Mouse (Mus musculus) gastrocnemius, adult 2 months (tissue): ENCODE measurements around the gene Spon1. TPM values are rescaled to one million over a fixed set of nuclear protein-coding genes. Genes with fewer than 3 reads are reported as not detected.

Experiments used
- DNase-seq: peaks from one replicate; pipeline ENCODE4 v3.0.0; 2022
- H3K27ac ChIP-seq: fragments of 200-600 bp; 2 replicates; pipeline ENCODE4 v1.8.1; 2022; ENCODE audit warnings: mild to moderate bottlenecking
- H3K4me3 ChIP-seq: fragments of 200-600 bp; 2 replicates; pipeline ENCODE4 v1.8.1; 2022; ENCODE audit warnings: mild to moderate bottlenecking, moderate library complexity
- CTCF ChIP-seq: fragments of 200-600 bp; IDR thresholded peaks from 2 replicates; pipeline ENCODE4 v1.8.1; 2022; ENCODE audit warnings: antibody characterized with exemption, mild to moderate bottlenecking, moderate library complexity
- intact Hi-C: fragments of 180-260 bp; cut with DNase I; formaldehyde crosslinking; loops from one replicate; pipeline ENCODE4 v1.15.1; 2025
- total RNA-seq, 2 experiments: library from RNA; stranded (reverse); gene quantifications; 2 replicates each; pipeline ENCODE4 v1.2.3; 2021

The Spon1 gene
- total RNA-seq, 2 experiments from 2014 or later = 2.0 to 3.0 TPM

DNA sequence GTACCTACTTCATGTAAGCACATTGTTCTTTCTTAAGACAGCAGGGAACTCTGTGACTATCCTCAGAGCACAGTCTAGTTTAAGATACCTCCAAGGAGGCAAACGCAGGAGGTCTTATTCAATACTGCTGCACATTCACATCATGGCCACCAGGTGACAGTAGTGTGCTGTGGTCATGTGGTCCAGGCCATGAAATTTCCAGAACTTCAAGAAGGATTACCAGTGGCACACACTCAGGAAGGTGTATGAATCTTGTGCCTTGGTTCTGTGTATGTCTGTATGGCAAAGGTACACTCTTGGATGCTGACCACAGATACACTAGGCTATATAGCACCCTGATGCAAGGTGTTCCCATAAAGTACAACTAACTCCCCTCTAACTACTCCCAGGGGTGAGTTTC, 6.6 kb upstream of the Spon1 start:
- Histone ChIP-seq H3K27ac (no peak overlapping the region), H3K4me3 (no peak overlapping the region)
- intact Hi-C loops = loop anchor here (1.0 kb wide), 1 partner anchor 262 kb away; no protein-coding TSS in a partner anchor
- TF ChIP-seq CTCF = no peak; the same call in 1 of the 2 replicates
- DNase-seq = peak; percentile 47

DNA sequence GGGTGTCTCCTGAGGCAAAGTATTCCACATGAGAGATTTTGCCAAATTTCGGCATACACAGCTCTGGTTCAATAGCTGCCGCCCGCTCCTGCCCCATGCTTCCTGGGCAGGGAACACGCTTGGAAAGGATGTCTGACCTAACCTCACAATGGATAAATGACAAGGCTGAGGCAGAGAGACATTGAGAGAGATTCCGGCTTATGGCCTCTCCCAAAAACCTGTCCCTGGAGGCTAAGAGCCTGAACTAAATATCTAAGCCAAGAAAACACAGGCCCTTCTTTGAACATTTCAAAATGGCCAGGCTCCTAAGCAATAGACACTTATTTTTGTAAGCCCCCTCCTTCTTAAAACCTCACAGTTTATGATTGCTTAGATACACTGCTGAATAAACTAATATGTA, 665 bp upstream of the Spon1 start:
- Histone ChIP-seq H3K4me3 (peak overlapping the region; percentile 73), H3K27ac (no peak overlapping the region)
- no peak for DNase-seq
- intact Hi-C loops = no loop called here
- no peak for TF ChIP-seq CTCF

DNA sequence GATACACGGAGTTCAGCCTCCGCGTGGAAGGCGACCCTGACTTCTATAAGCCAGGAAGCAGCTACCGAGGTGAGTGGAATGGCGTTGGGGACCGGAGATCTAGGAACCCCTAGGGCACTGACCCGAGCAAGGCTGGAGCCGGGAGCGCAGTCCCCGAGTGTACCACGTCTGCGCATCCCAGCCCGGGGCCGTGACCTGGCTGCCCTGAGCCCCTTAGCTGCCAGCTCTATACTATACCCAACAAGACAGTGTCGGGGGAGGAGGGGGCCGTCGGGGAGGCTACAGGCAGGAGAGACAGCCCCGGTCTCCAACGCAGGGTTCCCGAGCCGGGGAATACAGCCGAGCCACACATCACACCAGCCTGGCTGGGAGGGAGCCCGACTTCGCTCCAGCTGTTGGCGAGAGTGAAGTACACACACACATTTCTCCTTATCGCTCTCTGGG, 722 bp downstream of the Spon1 start:
- H3K4me3 ChIP-seq = peak overlapping the region; percentile 73
- H3K27ac ChIP-seq = peak overlapping the region; percentile 71
- intact Hi-C loops = no loop called here
- DNase-seq = peak; percentile 31
- TF ChIP-seq CTCF = no peak

DNA sequence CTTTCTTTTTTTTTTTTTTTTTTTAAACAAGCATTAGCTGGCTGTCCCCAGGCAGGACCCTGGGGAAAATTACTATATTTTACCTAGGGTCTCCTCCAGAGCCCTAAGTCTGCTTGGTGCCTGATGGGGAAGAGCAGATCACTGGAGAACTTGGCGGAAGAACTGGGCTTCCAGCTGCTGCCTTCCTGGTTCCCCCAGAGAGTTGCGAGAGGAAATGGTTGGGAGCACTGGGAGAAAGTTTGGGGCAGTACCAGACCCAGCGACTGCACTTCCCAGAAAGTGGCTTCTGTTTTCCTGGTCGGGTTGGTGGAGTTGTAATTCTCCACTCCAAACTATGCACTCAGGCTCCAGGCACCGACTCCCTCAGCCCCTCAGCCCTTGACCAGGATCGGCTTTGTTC, 1.7 kb downstream of the Spon1 start:
- TF ChIP-seq CTCF = no peak
- no peak for DNase-seq
- H3K27ac ChIP-seq = no peak overlapping the region
- H3K4me3 ChIP-seq = peak overlapping the region; percentile 73
- intact Hi-C loops = no loop called here

DNA sequence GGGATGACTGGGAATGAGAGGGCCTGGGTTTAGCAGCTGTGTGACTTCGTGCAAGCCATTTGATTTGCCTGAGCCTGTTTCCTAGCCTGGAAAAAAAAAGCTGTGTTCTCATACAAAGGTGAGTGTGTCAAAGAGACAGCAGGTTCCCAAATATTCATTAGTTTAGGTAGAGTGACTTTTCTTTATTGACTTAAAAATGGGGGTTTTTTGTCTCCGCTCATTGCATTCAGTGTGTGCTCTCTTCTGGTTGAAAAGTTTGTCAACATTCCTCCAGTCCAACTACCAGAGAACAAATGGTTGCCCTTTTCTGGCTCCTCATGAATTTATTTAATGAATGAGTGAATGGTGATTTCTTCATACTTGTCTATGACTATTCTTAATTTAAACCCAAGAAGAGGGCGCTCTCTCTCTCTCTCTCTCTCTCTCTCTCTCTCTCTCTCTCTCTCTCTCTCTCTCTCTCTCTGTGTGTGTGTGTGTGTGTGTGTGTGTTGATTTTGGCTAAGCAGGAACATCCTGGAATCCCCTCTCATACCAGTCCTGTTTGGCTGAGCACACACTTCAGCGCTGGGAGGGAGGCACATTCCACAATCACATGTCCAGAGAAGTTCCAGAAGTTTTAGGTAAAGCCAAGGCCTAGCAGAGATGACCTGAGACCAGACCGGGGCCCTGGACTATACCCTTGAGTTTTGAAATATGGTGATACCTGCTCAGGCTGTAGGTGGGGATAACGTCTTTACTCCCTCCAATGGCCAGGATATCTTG, 2.6 kb downstream of the Spon1 start:
- peak overlapping the region; percentile 73; the same call in 1 of the 2 replicates for H3K4me3 ChIP-seq
- no peak overlapping the region for H3K27ac ChIP-seq
- no peak for DNase-seq
- intact Hi-C loops = no loop called here
- no peak for TF ChIP-seq CTCF

DNA sequence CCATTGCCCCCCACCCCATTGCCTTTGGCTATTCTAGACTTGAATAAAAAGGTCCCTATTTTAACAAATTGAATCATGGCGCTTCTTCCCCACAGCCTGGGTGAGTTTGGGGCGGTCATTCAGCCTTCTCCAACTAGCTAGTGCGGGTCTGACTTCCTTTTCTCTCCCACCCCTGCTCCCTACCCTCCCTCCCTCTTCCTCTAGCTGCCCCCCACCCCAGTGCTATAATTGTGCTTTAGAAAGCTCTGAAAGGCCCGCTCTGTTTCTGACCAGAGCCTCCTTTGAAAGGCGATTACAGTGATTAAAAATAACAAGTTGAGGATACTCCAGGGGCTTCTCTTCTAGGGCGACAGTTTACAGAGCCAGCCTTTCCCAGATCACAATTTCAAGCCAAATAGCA, 3.5 kb downstream of the Spon1 start:
- intact Hi-C loops = no loop called here
- TF ChIP-seq CTCF = no peak

DNA sequence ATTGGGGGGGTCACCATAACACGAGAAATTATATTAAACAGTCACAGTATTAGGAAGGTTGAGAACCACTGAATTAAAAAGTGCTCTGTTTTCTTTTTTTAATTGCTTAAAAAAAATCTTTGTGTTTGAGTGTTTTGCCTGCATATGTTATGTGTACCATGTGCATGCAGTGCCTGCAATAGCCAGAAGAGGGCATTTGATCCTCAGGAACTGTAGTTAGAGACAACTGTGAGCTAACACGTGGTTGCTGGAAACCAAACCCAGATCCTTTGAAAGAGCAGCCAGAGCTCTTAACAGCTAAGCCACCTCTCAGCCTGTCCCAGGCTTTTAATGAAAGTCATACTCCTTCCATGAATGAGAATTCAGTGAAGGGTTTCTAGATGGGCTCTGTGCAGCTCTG, 6.3 kb downstream of the Spon1 start:
- no peak overlapping the region for H3K27ac ChIP-seq
- no peak overlapping the region for H3K4me3 ChIP-seq
- intact Hi-C loops = no loop called here
- DNase-seq = no peak
- peak; percentile 25; the same call in 1 of the 2 replicates for TF ChIP-seq CTCF

More for the DNA sequence above, 3.5 kb downstream of the Spon1 start:
- Histone ChIP-seq H3K27ac (no peak overlapping the region), H3K4me3 (no peak overlapping the region)
- no peak for DNase-seq

DNA sequence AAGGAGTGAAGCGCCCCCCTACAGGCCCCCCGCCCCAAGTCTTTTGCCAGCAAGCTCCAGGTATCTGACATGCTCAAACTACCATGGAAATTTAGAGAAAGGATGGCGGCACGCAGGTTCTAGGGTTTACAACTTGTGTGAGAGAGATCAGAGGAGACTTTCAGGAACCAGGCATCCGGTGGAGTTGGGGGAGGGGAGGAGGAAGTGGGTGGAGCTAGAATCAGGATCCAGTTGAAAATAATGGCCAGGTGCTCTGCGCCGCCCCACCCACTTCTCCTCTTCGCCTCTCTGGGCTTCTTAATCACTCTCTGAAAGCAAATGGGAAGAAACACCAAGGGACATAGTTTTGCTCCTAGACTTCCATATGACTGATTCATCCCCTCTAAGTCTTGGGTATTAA, 7.6 kb downstream of the Spon1 start:
- DNase-seq = no peak
- intact Hi-C loops = no loop called here
- Histone ChIP-seq H3K27ac (no peak overlapping the region), H3K4me3 (no peak overlapping the region)
- no peak for TF ChIP-seq CTCF

DNA sequence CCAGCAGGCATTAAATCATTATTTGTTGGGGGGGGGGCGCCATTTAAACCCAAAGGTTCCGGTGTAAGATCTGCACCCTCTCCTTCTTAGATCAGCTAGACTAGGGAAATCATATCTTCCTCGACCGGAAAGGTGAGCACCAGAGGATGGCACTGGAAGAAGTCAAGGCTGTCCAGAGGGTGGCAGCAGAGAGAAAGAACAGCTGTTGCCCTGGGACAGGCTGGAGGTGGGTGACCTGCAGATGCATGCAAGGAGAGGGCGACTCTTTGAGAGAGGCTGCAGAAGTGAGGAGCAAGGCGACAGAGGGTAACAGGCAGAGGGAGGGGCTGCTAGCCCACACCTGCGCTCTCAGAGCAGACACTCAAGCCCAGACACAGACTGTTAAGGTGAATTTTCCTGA, 8.2 kb downstream of the Spon1 start:
- no peak overlapping the region for H3K27ac ChIP-seq
- peak; percentile 67 for DNase-seq
- H3K4me3 ChIP-seq = no peak overlapping the region
- intact Hi-C loops = loop anchor here (1.0 kb wide), 1 partner anchor 247 kb away; no protein-coding TSS in a partner anchor
- peak; percentile 76 for TF ChIP-seq CTCF

DNA sequence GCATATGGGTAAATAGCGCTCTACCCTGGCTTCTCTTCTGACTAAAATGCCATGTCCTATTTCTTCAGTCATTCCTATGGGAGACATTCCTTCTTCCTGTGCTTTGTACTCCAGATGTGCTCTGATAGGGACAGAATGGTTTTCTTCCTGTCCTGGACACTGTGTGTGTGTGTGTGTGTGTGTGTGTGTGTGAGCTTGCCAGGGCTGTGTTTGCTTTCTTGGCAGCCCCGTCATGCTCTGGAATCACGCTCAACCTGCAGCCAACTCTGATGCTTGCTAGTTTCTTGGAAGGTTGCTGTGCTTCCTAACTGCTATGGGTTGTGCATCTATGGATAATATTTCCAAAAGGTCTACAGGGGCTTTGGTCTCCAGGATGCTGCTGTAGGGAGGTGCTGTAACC, 9.1 kb downstream of the Spon1 start:
- DNase-seq = no peak
- no peak for TF ChIP-seq CTCF
- Histone ChIP-seq H3K27ac (no peak overlapping the region), H3K4me3 (no peak overlapping the region)
- intact Hi-C loops = loop anchor here (1.0 kb wide), 1 partner anchor 246 kb away; no protein-coding TSS in a partner anchor

DNA sequence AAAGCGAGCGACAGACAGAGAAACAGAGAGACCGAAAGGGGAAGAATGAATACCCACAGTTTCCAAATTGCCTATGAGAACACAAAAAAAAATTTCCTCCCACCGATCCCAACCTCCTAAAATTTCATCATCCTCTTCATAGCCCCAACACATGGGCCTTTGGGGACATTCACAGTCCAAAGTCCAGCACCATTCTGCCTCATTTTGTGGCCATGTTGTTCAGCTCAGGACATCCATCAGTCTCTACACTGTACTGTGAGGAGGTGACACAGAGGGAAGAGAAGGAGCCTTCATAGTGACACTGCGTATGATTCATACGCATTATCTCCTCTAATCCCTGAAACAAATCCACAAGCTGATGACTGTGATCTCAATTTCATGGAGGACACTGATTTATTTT, 12.7 kb downstream of the Spon1 start:
- Histone ChIP-seq H3K27ac (no peak overlapping the region), H3K4me3 (no peak overlapping the region)
- no peak for DNase-seq
- intact Hi-C loops = no loop called here
- no peak for TF ChIP-seq CTCF

DNA sequence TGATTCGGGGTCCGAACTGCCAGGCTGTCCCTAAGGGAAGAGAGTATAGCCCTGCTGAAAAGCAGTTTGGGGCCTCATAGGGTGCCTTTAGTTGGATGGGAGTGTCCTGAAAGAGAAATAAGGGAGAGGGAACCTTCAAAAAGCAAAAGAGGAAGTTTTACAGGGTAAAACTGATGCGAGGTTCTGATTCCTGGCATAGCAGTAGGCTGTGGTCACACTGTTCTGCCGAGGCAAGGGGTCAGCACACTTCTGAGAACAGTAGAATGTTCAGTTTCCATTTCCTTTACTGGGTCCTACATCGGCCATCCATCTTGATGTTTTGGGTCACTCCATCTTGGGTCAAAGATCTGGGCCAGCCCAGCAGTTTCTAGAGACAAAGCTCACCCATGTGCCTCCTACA, 14.5 kb downstream of the Spon1 start:
- TF ChIP-seq CTCF = no peak
- Histone ChIP-seq H3K4me3 (no peak overlapping the region), H3K27ac (no peak overlapping the region)
- no peak for DNase-seq
- intact Hi-C loops = no loop called here

DNA sequence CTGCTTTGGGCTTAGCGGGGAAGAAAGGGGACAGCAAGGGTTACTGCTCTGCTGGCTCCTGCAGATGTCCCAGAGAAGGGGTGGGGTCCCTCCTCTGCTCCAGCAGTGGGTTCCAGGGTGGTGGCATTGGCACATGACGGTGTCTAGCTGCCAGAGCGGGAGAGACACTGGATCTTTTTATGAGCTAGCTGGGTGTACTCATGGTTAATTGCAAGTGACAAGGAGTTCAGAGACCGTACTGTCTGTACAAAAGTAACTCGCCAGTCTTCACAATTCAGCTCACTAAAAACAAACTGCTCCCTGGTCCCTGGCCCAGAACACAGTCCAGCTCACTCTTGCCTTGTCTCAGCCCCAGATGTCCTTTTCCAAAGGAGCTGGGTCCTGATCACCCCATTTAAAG, 26.2 kb downstream of the Spon1 start:
- no peak for TF ChIP-seq CTCF
- intact Hi-C loops = no loop called here
- H3K4me3 ChIP-seq = no peak overlapping the region
- no peak overlapping the region for H3K27ac ChIP-seq
- no peak for DNase-seq

DNA sequence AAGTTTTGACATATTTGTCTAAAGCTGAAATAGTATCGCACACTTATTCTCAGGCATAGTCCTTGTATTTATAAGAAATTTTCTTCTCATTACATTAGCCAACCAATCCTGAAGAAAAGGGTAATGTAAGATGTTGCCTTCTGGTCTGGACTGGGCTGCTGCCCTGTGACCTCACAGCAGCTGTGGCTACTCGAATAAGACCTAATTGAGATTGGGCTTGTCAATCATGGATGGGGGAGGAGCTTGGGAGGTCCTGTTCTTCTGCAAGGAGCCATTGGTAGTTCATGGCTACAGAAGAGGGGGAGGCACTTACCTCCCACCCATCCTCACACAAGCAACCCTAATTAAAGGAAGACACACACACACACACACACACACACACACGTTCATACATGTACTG, 27.1 kb downstream of the Spon1 start:
- TF ChIP-seq CTCF = no peak
- no peak overlapping the region for H3K27ac ChIP-seq
- no peak for DNase-seq
- intact Hi-C loops = no loop called here
- H3K4me3 ChIP-seq = no peak overlapping the region
